Comparison of ENCODE assay signal across 18 mouse cellular contexts in the genomic region with DNA sequence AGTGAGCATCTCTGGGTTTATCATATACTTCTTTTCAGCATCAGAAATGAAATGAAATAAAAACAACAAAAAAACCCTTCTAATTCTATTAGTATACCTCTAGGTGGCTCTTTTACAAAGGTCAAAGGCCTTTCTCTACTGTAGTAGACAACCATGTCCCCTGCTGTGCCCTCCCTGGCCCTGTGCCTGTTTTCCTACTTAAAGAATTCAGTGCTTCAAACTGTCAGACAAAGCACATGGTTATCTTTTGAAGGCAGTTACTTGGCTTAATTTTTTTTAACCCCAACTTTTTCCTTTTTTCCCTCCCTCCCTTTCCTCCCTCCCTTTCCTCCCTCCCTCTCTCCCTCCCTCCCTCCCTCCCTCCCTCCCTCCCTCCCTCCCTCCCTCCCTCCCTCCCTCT. TPM values are rescaled to one million over a fixed set of nuclear protein-coding genes. Genes with fewer than 3 reads are reported as not detected.
DNase-seq lines count a peak whose midpoint lies in the region; ATAC-seq and TF ChIP-seq lines count a peak whose summit lies in the region.
"Had no signal": no experiment of that assay in that cellular context is flagged by ENCODE, and none has a peak within 500 bp of the region (broad histone marks: within the 10 kb centered on the region; RNA-seq: fewer than 3 reads in every experiment).

No protein-coding gene starts in this region.

- no peaks in the 10 kb centered on the region for H3K9me3 ChIP-seq in heart, postnatal 0 days (replicated peaks; ENCODE audit: control insufficient read depth, low read length)
- H3K9me3 ChIP-seq in midbrain, postnatal 0 days (ENCODE audit: low read length), result no peaks in the 10 kb centered on the region
- H3K9me3 ChIP-seq: heart, embryonic 13.5 days; limb, embryonic 12.5 days; liver, embryonic 13.5 days; lung, embryonic 15.5 days had no signal

- CTCF ChIA-PET in Patski (lab: Charles Lee), result no interaction called here

- H3K4me2 ChIP-seq in heart, postnatal 0 days (ENCODE audit: low read depth, low read length), result no peak overlapping the region
- no peak overlapping the region for H3K4me2 ChIP-seq in midbrain, postnatal 0 days (ENCODE audit: low read depth, low read length, poor library complexity, severe bottlenecking)
- H3K4me2 ChIP-seq: heart, embryonic 13.5 days; limb, embryonic 12.5 days; liver, embryonic 13.5 days; lung, embryonic 15.5 days had no signal

- H3K27ac ChIP-seq in heart, postnatal 0 days (ENCODE audit: low read depth), result 0 out of 2 replicates have a peak overlapping the region, but pooled peaks have one; percentile 1
- H3K27ac ChIP-seq in midbrain, postnatal 0 days (ENCODE audit: low read depth, low read length), result no peak overlapping the region
- H3K27ac ChIP-seq: heart, embryonic 13.5 days; limb, embryonic 12.5 days; liver, embryonic 13.5 days; lung, embryonic 15.5 days had no signal

- TF ChIP-seq EP300 in heart, postnatal 0 days (IDR thresholded peaks at IDR 0.05; ENCODE audit: low read depth), result no peak

- in situ Hi-C loops in Patski (cut with MboI; ENCODE audit: low pct_unique_long_range_greater_than_20kb), result no loop called here

- POLR2A ChIA-PET in Patski (lab: Charles Lee), result interaction anchor here (0.9 kb wide), 1 partner anchor 16 kb away, joined by 4 read pairs; no protein-coding TSS in a partner anchor

- no peak overlapping the region for H3K9ac ChIP-seq in heart, postnatal 0 days (replicated peaks; ENCODE audit: low read depth, low read length)
- H3K9ac ChIP-seq in midbrain, postnatal 0 days (replicated peaks; ENCODE audit: low read length, poor library complexity, severe bottlenecking), result no peak overlapping the region
- H3K9ac ChIP-seq: forebrain, postnatal 0 days; heart, embryonic 13.5 days; limb, embryonic 12.5 days; liver, embryonic 13.5 days; lung, embryonic 15.5 days had no signal

- no peaks in the 10 kb centered on the region for H3K27me3 ChIP-seq in heart, postnatal 0 days (ENCODE audit: control insufficient read depth, insufficient read depth, low read length)
- H3K27me3 ChIP-seq in Patski, result no peaks in the 10 kb centered on the region
- no peaks in the 10 kb centered on the region for H3K27me3 ChIP-seq in midbrain, postnatal 0 days (ENCODE audit: insufficient read depth, low read length)
- H3K27me3 ChIP-seq: heart, embryonic 13.5 days; limb, embryonic 12.5 days; liver, embryonic 13.5 days; lung, embryonic 15.5 days had no signal

- ATAC-seq in heart, postnatal 0 days (ENCODE audit: insufficient read depth, low read depth), result no peak; the same call in 1 of the 2 replicates
- ATAC-seq in Patski, result no peak
- ATAC-seq in midbrain, postnatal 0 days (ENCODE audit: low FRiP score), result no peak
- ATAC-seq: forebrain, postnatal 0 days; midbrain, embryonic 16.5 days had no signal

- H3K36me3 ChIP-seq in heart, postnatal 0 days (replicated peaks; ENCODE audit: control insufficient read depth, insufficient read depth, low read length), result peaks cover 43% of the 10 kb centered on the region
- peaks cover 19% of the 10 kb centered on the region for H3K36me3 ChIP-seq in midbrain, postnatal 0 days (ENCODE audit: insufficient read depth, low read length)

- H3K4me3 ChIP-seq in heart, postnatal 0 days (ENCODE audit: low read depth, low read length), result no peak overlapping the region
- H3K4me3 ChIP-seq in midbrain, postnatal 0 days (ENCODE audit: low read depth, low read length), result no peak overlapping the region
- H3K4me3 ChIP-seq: heart, embryonic 13.5 days; limb, embryonic 12.5 days; liver, embryonic 13.5 days; lung, embryonic 15.5 days had no signal

- peak; percentile 52 for DNase-seq in heart, postnatal 0 days (ENCODE audit: low spot score)
- DNase-seq in heart, adult 11 months, result no peak
- DNase-seq in 3T3-L1 (ENCODE audit: low read depth, low spot score) (peak; percentile 29), Patski (ENCODE audit: low read depth, low spot score) (no peak)
- DNase-seq in cerebellum, adult 9-11 months, result peak; percentile 42
- no peak for DNase-seq in thymus, postnatal 36 days
- no peak for DNase-seq in urinary bladder, postnatal 10 days (ENCODE audit: low spot score)
- no peak for DNase-seq in midbrain, postnatal 0 days (ENCODE audit: low spot score)
- DNase-seq: adrenal gland, adult 8-10 months; forebrain, postnatal 0 days; gastrocnemius, postnatal 14 days; layer of hippocampus, postnatal 36 days; liver, embryonic 13.5 days; spleen, adult 18-20 months had no signal

- no peak for TF ChIP-seq CTCF in heart, postnatal 0 days (IDR thresholded peaks at IDR 0.05; ENCODE audit: low read depth)
- TF ChIP-seq CTCF in Patski (IDR thresholded peaks at IDR 0.05), result peak; percentile 28
- TF ChIP-seq CTCF in midbrain, postnatal 0 days (IDR thresholded peaks at IDR 0.05), result no peak

- peaks cover 8% of the 10 kb centered on the region; the same call in 1 of the 2 replicates for H3K4me1 ChIP-seq in heart, postnatal 0 days (ENCODE audit: control insufficient read depth, insufficient read depth)
- H3K4me1 ChIP-seq in midbrain, postnatal 0 days (ENCODE audit: insufficient read depth, low read length), result no peaks in the 10 kb centered on the region
- H3K4me1 ChIP-seq: limb, embryonic 12.5 days; liver, embryonic 13.5 days; lung, embryonic 15.5 days had no signal

RNA-seq across cellular contexts. Expression of a gene that starts 19.4 kb away (rescaled TPM):
- total RNA-seq in heart, postnatal 0 days (2014; rRNA removed; ENCODE audit: low replicate concordance), result 348 and 401 TPM in 2 replicates
- 197 and 202 TPM in 2 replicates for polyA plus RNA-seq in heart, postnatal 0 days (2015; fragmentation: Nextera tagmentation; extraction: Ambion mirVana)
- 140 TPM for polyA plus RNA-seq in Patski (2021)
- 116 and 121 TPM in 2 replicates for total RNA-seq in midbrain, postnatal 0 days (2014; rRNA removed)
- polyA plus RNA-seq in midbrain, postnatal 0 days (2015; fragmentation: Nextera tagmentation; extraction: Ambion mirVana), result 58.4 and 58.6 TPM in 2 replicates

RNA-seq across cellular contexts. Expression of a gene that starts 43.0 kb away (rescaled TPM):
- total RNA-seq in heart, postnatal 0 days (2014; rRNA removed; ENCODE audit: low replicate concordance), result 43.7 and 49.0 TPM in 2 replicates
- polyA plus RNA-seq in heart, postnatal 0 days (2015; fragmentation: Nextera tagmentation; extraction: Ambion mirVana), result 42.9 and 43.3 TPM in 2 replicates
- polyA plus RNA-seq in Patski (2021), result 50.3 TPM
- 40.4 and 44.2 TPM in 2 replicates for total RNA-seq in midbrain, postnatal 0 days (2014; rRNA removed)
- polyA plus RNA-seq in midbrain, postnatal 0 days (2015; fragmentation: Nextera tagmentation; extraction: Ambion mirVana), result 54.7 and 59.6 TPM in 2 replicates

Comparison
In these comparisons a context has a peak if more than half of its experiments do, and no peak if none do; other contexts are left out.
1. DNase-seq: peak in heart, postnatal 0 days (single experiment), 3T3-L1 (single experiment) and cerebellum, adult 9-11 months (single experiment); none in heart, adult 11 months (single experiment), Patski (single experiment), thymus, postnatal 36 days (0 of 2), urinary bladder, postnatal 10 days (single experiment) and midbrain, postnatal 0 days (single experiment).